Mouse (Mus musculus): Measurements from ENCODE around the gene Mfap4.

DNA sequence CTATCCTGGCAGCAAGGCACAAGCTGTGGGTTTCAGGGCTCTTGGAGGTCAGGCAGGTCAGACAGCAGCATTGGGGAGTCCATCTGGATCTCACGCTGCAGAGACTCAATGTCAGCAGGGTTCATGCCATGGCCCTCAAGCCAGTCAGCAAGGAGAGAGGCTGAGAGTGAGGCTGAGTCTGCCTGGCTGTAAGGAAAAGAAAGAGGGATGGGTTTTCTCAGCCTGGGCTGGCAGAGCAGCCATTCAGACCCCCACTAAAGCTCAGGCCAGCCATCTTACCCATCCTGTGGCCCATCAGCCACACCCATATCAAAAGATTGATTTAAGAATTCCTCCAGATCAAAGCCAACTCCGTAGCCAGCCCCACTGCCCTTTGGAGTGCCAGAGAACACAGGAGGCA lies 3.9 kb downstream of the Mfap4 start:
- no peak for TF ChIP-seq CTCF (IDR thresholded peaks at IDR 0.05; ENCODE audit: low read depth)
- TF ChIP-seq EP300 (IDR thresholded peaks at IDR 0.05; ENCODE audit: low read depth) = no peak
